Mouse (Mus musculus): ENCODE results near the gene Mat1a.

GRCm38 (mm10) chr14:41069108-41069507, 35.7 kb upstream of the Mat1a start, which contains the start of gene Dydc2:
- TF ChIP-seq CTCF (IDR thresholded peaks at IDR 0.05; ENCODE audit: borderline replicate concordance, insufficient read depth, low read depth, low read length) (no peak), POLR2A (IDR thresholded peaks at IDR 0.05; ENCODE audit: borderline replicate concordance, insufficient read depth, low read length) (no peak)

Data from cerebellum, adult 2 months (tissue).